Mouse (Mus musculus) monocyte, adult 2 months (primary cell): ENCODE results near the gene Cpa4.

Experiments
- DNase-seq, 2 experiments: peaks; one replicate each; pipeline ENCODE4 v3.0.0; 2022; ENCODE audit warnings: low spot score in 2 of 2, low read depth in 1 of 2

Gene Cpa4

GRCm38 (mm10) chr6:30551644-30552580 is 16.3 kb upstream of the Cpa4 start:
- no peak for DNase-seq

- DNase-seq, result no peak
Observed at GRCm38 (mm10) chr6:30552628-30553027, 15.5 kb upstream of the Cpa4 start.

GRCm38 (mm10) chr6:30553381-30554010 is 14.7 kb upstream of the Cpa4 start:
- no peak for DNase-seq

- no peak for DNase-seq
Observed at GRCm38 (mm10) chr6:30554092-30554491, 14.1 kb upstream of the Cpa4 start.

GRCm38 (mm10) chr6:30554621-30555170 is 13.5 kb upstream of the Cpa4 start:
- DNase-seq, result no peak

GRCm38 (mm10) chr6:30556080-30556479 is 12.1 kb upstream of the Cpa4 start:
- DNase-seq, result no peak

- DNase-seq, result no peak
Observed at GRCm38 (mm10) chr6:30559726-30560125, 8.4 kb upstream of the Cpa4 start.

GRCm38 (mm10) chr6:30562132-30562531 is 6.0 kb upstream of the Cpa4 start:
- no peak for DNase-seq

GRCm38 (mm10) chr6:30563575-30563974 is 4.6 kb upstream of the Cpa4 start:
- no peak for DNase-seq

- DNase-seq, result no peak
Observed at GRCm38 (mm10) chr6:30564051-30564450, 4.1 kb upstream of the Cpa4 start.

- no peak for DNase-seq
Observed at GRCm38 (mm10) chr6:30569331-30569730, 1.2 kb downstream of the Cpa4 start.

GRCm38 (mm10) chr6:30570012-30570411 is 1.8 kb downstream of the Cpa4 start:
- DNase-seq, result no peak

GRCm38 (mm10) chr6:30572456-30573311 is 4.5 kb downstream of the Cpa4 start:
- DNase-seq, result no peak

GRCm38 (mm10) chr6:30573380-30573779 is 5.2 kb downstream of the Cpa4 start:
- DNase-seq, result no peak

- DNase-seq, result no peak
Observed at GRCm38 (mm10) chr6:30574945-30575344, 6.8 kb downstream of the Cpa4 start.

- DNase-seq, result no peak
Observed at GRCm38 (mm10) chr6:30576477-30577203, 8.5 kb downstream of the Cpa4 start.

- DNase-seq, result no peak
Observed at GRCm38 (mm10) chr6:30579961-30580840, 12.0 kb downstream of the Cpa4 start.

- DNase-seq, result no peak
Observed at GRCm38 (mm10) chr6:30580841-30581176, 12.6 kb downstream of the Cpa4 start.

- DNase-seq, result no peak
Observed at GRCm38 (mm10) chr6:30586886-30587442, 18.8 kb downstream of the Cpa4 start.
